Mouse (Mus musculus) kidney, adult 2 months (tissue): ENCODE results near the gene Zfp64. TPM values are rescaled to one million over a fixed set of nuclear protein-coding genes. Genes with fewer than 3 reads are reported as not detected.

ENCODE experiments used
- DNase-seq: peaks from one replicate; pipeline ENCODE4 v3.0.0; 2021
- H3K27ac ChIP-seq: fragments of 200-500 bp; 2 replicates; pipeline ENCODE4 v1.5.1; 2012; ENCODE audit warnings: low read depth, low read length, control low read depth, inconsistent platforms; ENCODE audit not compliant: insufficient read depth
- H3K27me3 ChIP-seq: fragments of 200-500 bp; replicated peaks from 2 replicates; pipeline ENCODE4 v1.6.1; 2012; ENCODE audit warnings: mild to moderate bottlenecking, moderate library complexity, low read length, inconsistent platforms; ENCODE audit not compliant: control insufficient read depth, insufficient read depth
- H3K36me3 ChIP-seq: fragments of 200-500 bp; 2 replicates; pipeline ENCODE4 v1.6.1; 2012; ENCODE audit warnings: mild to moderate bottlenecking, moderate library complexity, low read length, inconsistent platforms; ENCODE audit not compliant: control insufficient read depth, insufficient read depth
- H3K4me1 ChIP-seq: fragments of 200-500 bp; 2 replicates; pipeline ENCODE4 v1.6.1; 2011; ENCODE audit warnings: low read length; ENCODE audit not compliant: control insufficient read depth, insufficient read depth
- H3K4me3 ChIP-seq: fragments of 200-500 bp; 2 replicates; pipeline ENCODE4 v1.5.1; 2011; ENCODE audit warnings: mild to moderate bottlenecking, low read depth, low read length, control low read depth; ENCODE audit not compliant: insufficient read depth
- CTCF ChIP-seq: fragments of 200-500 bp; conservative IDR thresholded peaks from 2 replicates; pipeline ENCODE4 v1.5.1; 2011; ENCODE audit warnings: low read depth, mild to moderate bottlenecking, control low read depth, low read length, moderate library complexity, mixed read lengths; ENCODE audit not compliant: insufficient read depth, insufficient read length
- POLR2A ChIP-seq: fragments of 200-500 bp; IDR thresholded peaks from one replicate; pipeline ENCODE4 v1.6.1; 2011; ENCODE audit warnings: low read depth, low read length, control low read depth
- WGBS: fragments of 180-500 bp; shearing (Covaris S2); methylation state at CpG from one replicate; pipeline ENCODE4 v1.1.7; 2018; 5-methylcytosine and 5-hydroxymethylcytosine counted together
- polyA plus RNA-seq: library from polyadenylated mRNA; depleted of rRNA; stranded (reverse); fragments of >200 nt; gene quantifications from 2 replicates; pipeline ENCODE4 v1.2.3, GENCODE M21; 2012

Zfp64 gene
- polyA plus RNA-seq, 1 experiment, result 18.6 TPM

- no peak for DNase-seq
- Histone ChIP-seq H3K36me3 (no peaks in the 10 kb centered on the region), H3K27me3 (no peaks in the 10 kb centered on the region), H3K27ac (no peak overlapping the region), H3K4me3 (no peak overlapping the region), H3K4me1 (no peaks in the 10 kb centered on the region)
- WGBS, result 97% methylated on average over 7 of the region's 7 CpGs
- TF ChIP-seq CTCF (no peak), POLR2A (no peak)
These were observed 26.6 kb upstream of the Zfp64 start for GRCm38 (mm10) chr2:168981951-168982350.

- H3K27me3 ChIP-seq, result no peaks in the 10 kb centered on the region
- TF ChIP-seq POLR2A, result no peak
- TF ChIP-seq CTCF, result no peak
- H3K27ac ChIP-seq, result no peak overlapping the region
- no peak for DNase-seq
- H3K4me1 ChIP-seq, result no peaks in the 10 kb centered on the region
- H3K4me3 ChIP-seq, result no peak overlapping the region
- no peaks in the 10 kb centered on the region for H3K36me3 ChIP-seq
- 79% methylated on average over 12 of the region's 12 CpGs for WGBS
These were observed 26.1 kb upstream of the Zfp64 start for GRCm38 (mm10) chr2:168981448-168981847.

- Histone ChIP-seq H3K27me3 (no peaks in the 10 kb centered on the region), H3K27ac (no peak overlapping the region), H3K4me3 (no peak overlapping the region), H3K36me3 (no peaks in the 10 kb centered on the region), H3K4me1 (no peaks in the 10 kb centered on the region)
- 67% methylated on average over 6 of the region's 6 CpGs for WGBS
- DNase-seq, result peak; percentile 24
- TF ChIP-seq CTCF (no peak), POLR2A (no peak)
These were observed 25.5 kb upstream of the Zfp64 start for GRCm38 (mm10) chr2:168980859-168981258.

- no peaks in the 10 kb centered on the region for H3K4me1 ChIP-seq
- no peak overlapping the region for H3K4me3 ChIP-seq
- TF ChIP-seq CTCF (peak; percentile 30; the same call in 1 of the 2 replicates), POLR2A (no peak)
- H3K27ac ChIP-seq, result no peak overlapping the region
- no peaks in the 10 kb centered on the region for H3K27me3 ChIP-seq
- no peaks in the 10 kb centered on the region for H3K36me3 ChIP-seq
- DNase-seq, result no peak
- WGBS, result 72% methylated on average over 11 of the region's 11 CpGs
These were observed 24.4 kb upstream of the Zfp64 start for GRCm38 (mm10) chr2:168979742-168980141.

- DNase-seq, result peak; percentile 22
- 45% methylated on average over 9 of the region's 9 CpGs for WGBS
- Histone ChIP-seq H3K27ac (no peak overlapping the region), H3K4me3 (no peak overlapping the region), H3K27me3 (no peaks in the 10 kb centered on the region), H3K36me3 (no peaks in the 10 kb centered on the region), H3K4me1 (no peaks in the 10 kb centered on the region)
- TF ChIP-seq POLR2A (no peak), CTCF (no peak)
These were observed 22.6 kb upstream of the Zfp64 start for GRCm38 (mm10) chr2:168978031-168978430.

- DNase-seq, result no peak
- H3K27ac ChIP-seq, result no peak overlapping the region
- H3K27me3 ChIP-seq, result no peaks in the 10 kb centered on the region
- no peak for TF ChIP-seq POLR2A
- TF ChIP-seq CTCF, result no peak
- H3K4me3 ChIP-seq, result no peak overlapping the region
- H3K4me1 ChIP-seq, result no peaks in the 10 kb centered on the region
- no peaks in the 10 kb centered on the region for H3K36me3 ChIP-seq
- WGBS, result 94% methylated on average over 20 of the region's 20 CpGs
These were observed 14.7 kb upstream of the Zfp64 start for GRCm38 (mm10) chr2:168970131-168970530.

- WGBS, result 76% methylated on average over 12 of the region's 12 CpGs
- Histone ChIP-seq H3K36me3 (no peaks in the 10 kb centered on the region), H3K27me3 (no peaks in the 10 kb centered on the region), H3K4me1 (no peaks in the 10 kb centered on the region), H3K4me3 (no peak overlapping the region), H3K27ac (no peak overlapping the region)
- TF ChIP-seq POLR2A (no peak), CTCF (no peak)
- peak; percentile 19 for DNase-seq
These were observed 12.9 kb upstream of the Zfp64 start for GRCm38 (mm10) chr2:168968136-168968925.
